Mouse (Mus musculus): ENCODE results near the gene Fate1. TPM values are rescaled to one million over a fixed set of nuclear protein-coding genes. Genes with fewer than 3 reads are reported as not detected.

Fate1 gene
- total RNA-seq, 2 experiments from 2014 or later: not detected

- H3K27ac ChIP-seq: no peak within 1 kb of the TSS
- DNase-seq (ENCODE audit: low spot score in 2 of 2): no peak
- no peak within 1 kb of the TSS for H3K4me3 ChIP-seq
- no peak for TF ChIP-seq CTCF (conservative IDR thresholded peaks at IDR 0.05)
Measured at GRCm38 (mm10) chrX:71991549-71991948, 18.8 kb downstream of the Fate1 start, which contains the start of gene Cnga2. TSS of gene Cnga2 (plus strand) at chrX:71991849.

- H3K27ac ChIP-seq: no peak overlapping the region
- DNase-seq (ENCODE audit: low spot score in 2 of 2): no peak
- no peak for TF ChIP-seq CTCF (conservative IDR thresholded peaks at IDR 0.05)
- no peak overlapping the region for H3K4me3 ChIP-seq
Measured at GRCm38 (mm10) chrX:71995972-71996371, 23.2 kb downstream of the Fate1 start.

- no peak for DNase-seq (ENCODE audit: low spot score in 2 of 2)
- no peak overlapping the region for H3K4me3 ChIP-seq
- TF ChIP-seq CTCF (conservative IDR thresholded peaks at IDR 0.05): no peak
- no peak overlapping the region for H3K27ac ChIP-seq
Measured at GRCm38 (mm10) chrX:72009930-72010329, 37.1 kb downstream of the Fate1 start.

GRCm38 (mm10) chrX:72012236-72012635 lies 39.5 kb downstream of the Fate1 start:
- H3K27ac ChIP-seq: 0 out of 2 replicates have a peak overlapping the region, but pooled peaks have one; percentile 10
- H3K4me3 ChIP-seq: no peak overlapping the region
- no peak for TF ChIP-seq CTCF (conservative IDR thresholded peaks at IDR 0.05)
- peak; percentile 21 to 50 for DNase-seq (ENCODE audit: low spot score in 2 of 2)

- peak; percentile 13 to 19 for DNase-seq (ENCODE audit: low spot score in 2 of 2)
- peak; percentile 68 for TF ChIP-seq CTCF (conservative IDR thresholded peaks at IDR 0.05)
- H3K27ac ChIP-seq: no peak overlapping the region
Measured at GRCm38 (mm10) chrX:72012804-72013203, 40.0 kb downstream of the Fate1 start.

GRCm38 (mm10) chrX:72022241-72022640 lies 49.5 kb downstream of the Fate1 start:
- no peak for TF ChIP-seq CTCF (conservative IDR thresholded peaks at IDR 0.05)
- H3K4me3 ChIP-seq: no peak overlapping the region
- no peak overlapping the region for H3K27ac ChIP-seq
- no peak for DNase-seq (ENCODE audit: low spot score in 2 of 2)

More at GRCm38 (mm10) chrX:72012804-72013203, 40.0 kb downstream of the Fate1 start:
- no peak overlapping the region for H3K4me3 ChIP-seq

GRCm38 (mm10) chrX:72022750-72023398 lies 50.1 kb downstream of the Fate1 start:
- TF ChIP-seq CTCF (conservative IDR thresholded peaks at IDR 0.05): peak; percentile 82
- Histone ChIP-seq H3K4me3 (no peak overlapping the region), H3K27ac (no peak overlapping the region)
- peak in 1 of 2 experiments; percentile 58 for DNase-seq (ENCODE audit: low spot score in 2 of 2)

GRCm38 (mm10) chrX:72023542-72023941 lies 50.8 kb downstream of the Fate1 start:
- no peak overlapping the region for H3K27ac ChIP-seq
- TF ChIP-seq CTCF (conservative IDR thresholded peaks at IDR 0.05): no peak
- H3K4me3 ChIP-seq: no peak overlapping the region
- peak in 1 of 2 experiments; percentile 8 for DNase-seq (ENCODE audit: low spot score in 2 of 2)

Other genes with a start within 250 kb of the Fate1 start
- gene Vma21, start 157.1 kb upstream of the Fate1 start, total RNA-seq (2021): 10 to 100 TPM; 30.2 to 38.6 TPM
- gene Gm1141, start 52.0 kb upstream of the Fate1 start, total RNA-seq (2021): under 1 TPM; 0.39 to 0.79 TPM
- gene Prrg3, start 10.4 kb upstream of the Fate1 start, total RNA-seq (2021): 10 to 100 TPM; 16.0 to 22.9 TPM
- gene Cnga2, start 18.9 kb downstream of the Fate1 start, total RNA-seq (2021): under 1 TPM; 0.15 to 0.44 TPM
- gene Magea4, start 249.0 kb downstream of the Fate1 start, total RNA-seq (2021): not detected

All from layer of hippocampus, adult 2 months (tissue).